Mouse (Mus musculus) retina, postnatal 1 day (tissue): ENCODE measurements around the gene Mad1l1.

ENCODE experiments used
- DNase-seq: peaks from one replicate; pipeline ENCODE4 v3.0.0-alpha.2; 2012

Mad1l1 gene

DNA sequence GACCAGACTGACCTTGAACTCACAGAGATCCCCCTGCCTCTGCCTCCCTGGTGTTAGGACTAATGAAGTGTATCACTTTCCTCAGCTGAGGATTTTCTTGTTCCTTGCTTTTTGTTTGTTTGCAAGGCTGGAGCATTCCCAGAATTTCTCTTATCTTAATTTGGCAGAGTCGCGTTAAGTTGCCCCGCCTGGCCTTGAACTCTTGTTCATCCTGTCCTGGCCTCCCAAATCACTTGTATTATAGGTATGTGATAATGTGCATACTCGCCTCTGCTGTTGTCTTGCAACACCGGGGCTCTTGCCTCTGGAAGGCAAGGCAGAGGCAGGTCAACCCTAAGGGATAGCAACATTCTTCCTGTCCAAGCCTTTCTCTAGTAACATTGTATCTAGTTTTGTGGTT, 2.7 kb upstream of the Mad1l1 start:
- DNase-seq: no peak

DNA sequence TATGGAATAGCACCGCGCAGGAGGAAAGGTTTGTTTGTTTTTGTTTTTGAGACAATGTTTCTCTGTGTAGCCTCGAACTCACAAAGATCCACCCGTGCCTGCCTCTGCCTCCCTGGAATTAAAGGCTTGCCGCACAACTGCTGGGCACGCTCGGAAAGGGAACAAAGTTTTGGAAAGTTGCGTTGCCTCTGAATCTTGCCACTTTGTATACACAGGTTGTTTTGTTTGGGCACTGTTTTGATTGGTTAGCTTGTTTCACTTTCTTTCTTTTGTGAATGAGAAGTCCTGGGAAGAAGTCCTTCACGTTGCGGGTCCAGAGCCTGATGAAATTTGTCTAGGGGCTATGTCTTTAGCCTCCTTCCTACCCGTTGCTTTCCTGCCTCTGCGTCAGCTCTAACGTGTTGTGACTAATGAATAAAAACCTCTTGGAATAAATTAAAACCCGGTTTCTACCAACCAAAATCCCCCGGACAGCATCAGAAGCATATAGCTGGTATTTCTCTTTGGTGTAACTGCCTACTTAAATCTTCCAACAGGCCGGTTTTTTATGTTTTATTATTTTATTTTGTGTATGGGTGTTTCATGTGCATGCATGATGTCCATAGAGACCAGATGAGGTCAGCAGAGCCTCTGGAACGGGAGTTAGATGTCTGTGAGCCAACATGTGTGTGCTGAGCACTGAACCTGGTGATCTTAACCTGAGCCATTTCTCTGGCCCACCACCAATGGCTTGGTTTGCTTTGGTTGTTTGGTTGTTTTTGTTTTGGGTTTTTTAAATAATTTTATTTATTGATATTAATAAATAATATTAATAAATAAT, 614 bp upstream of the Mad1l1 start:
- peak; percentile 39 for DNase-seq

DNA sequence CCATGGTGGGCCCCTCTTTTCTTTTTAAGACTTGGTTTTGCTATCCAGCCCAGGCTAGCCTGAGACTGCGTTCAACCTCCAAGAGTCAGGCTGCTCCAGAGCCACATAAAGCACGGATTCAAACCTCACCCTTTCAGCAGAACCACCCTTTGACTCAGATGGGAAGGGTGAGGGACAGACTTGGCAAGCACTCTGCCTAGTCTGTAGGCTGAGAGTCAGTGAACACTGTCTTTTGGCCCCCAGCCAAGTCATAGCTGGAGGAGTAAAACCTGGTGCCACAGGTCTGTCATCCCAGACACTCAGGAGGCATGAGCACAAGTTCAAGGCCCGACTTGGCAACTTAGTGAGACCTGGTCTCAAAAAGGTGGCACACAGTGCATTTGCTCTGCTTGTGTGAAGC, 4.6 kb downstream of the Mad1l1 start:
- DNase-seq: no peak

DNA sequence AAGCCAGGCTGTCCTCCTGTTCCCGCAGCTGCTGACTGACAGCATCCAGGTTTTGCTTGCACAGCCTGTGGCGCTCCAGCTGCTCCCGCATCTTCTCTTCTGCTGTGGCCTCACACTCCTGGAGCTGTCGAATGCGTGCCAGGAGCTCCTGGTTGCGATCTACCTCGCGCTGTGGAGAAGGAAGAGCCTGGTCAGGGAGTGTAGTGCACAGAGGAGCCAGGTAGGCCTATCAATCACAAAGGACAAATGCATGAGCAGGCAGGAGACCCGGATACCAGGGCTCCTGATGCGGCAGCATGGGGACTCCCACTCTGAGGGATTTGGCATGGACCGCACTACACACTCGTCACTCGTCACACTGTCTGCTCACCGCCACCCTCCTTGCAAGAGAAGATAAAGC, 13.8 kb downstream of the Mad1l1 start:
- no peak for DNase-seq

DNA sequence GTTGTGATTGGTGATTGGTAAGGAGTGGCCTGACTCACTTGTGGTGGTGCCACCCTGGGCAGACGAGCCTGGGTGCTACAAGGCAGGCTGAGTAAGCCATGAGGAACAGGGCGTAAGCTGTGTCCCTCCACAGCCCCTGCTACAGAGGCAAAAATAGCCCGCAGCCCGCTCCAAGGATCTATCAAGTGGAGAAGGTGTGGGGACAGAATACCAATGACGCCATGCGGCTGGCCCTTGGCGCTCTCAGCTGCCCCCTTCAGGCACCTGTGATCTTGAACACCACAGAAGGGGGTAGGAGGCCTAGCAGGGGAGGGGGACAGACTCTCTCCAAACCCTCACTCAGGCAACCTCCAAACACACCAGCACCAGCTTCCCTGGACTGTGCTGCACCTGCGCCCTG, 15.3 kb downstream of the Mad1l1 start:
- no peak for DNase-seq

DNA sequence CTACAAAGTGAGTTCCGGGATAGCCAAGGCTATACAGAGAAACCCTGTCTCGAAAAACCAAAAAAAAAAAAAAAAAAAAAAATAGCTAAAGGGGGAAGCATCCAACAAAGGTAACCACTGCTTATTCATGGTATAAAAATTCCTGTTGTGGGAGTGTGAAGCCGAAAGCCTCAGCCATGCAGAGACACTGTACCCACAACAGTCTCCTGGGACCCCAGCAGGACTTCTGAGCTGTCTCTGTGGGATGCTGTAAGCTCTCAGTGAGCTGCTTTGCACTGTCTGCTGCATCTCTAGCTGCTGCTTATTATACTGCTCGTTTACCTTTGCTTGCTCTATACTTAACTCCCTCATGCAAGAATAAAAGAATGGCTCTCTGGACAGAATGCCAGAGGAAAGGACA, 23.1 kb downstream of the Mad1l1 start:
- no peak for DNase-seq

DNA sequence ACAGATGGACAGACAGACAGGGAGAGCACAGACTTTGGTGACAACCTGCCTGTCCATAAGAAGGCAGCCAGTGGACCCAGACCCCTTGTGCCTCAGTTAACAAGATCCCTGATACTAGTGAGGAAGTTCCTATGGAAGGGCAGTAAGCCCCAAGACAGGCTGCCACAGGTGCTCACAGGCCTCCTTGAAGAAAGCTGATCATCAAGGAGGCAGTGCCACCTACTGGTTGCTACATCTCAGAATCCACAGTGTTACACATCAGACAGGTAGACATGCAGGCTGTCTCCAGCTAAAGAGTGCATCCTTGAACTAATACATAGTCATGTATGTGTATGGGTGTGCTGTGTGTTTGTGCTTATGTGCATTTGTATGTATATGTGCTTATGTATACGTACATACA, 29.2 kb downstream of the Mad1l1 start:
- peak; percentile 75 for DNase-seq

DNA sequence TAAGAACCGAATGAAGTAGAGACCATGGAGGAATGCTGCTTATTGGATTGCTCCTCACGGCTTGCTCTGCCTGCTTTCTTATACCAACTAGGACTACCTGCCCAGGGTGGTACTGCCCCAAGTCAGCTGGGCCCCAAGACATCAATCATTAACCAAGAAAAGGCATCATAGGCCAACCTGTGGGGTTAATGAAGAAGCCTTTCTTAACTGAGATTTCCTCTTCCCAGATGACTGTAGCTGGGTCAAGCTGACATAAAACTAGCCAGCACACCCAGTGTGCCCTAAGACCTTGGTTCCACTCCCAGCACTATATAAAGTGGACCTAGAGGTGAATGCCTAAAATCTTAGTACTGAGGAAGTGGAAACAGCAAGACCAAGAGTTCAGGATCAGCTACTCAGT, 32.2 kb downstream of the Mad1l1 start:
- no peak for DNase-seq

DNA sequence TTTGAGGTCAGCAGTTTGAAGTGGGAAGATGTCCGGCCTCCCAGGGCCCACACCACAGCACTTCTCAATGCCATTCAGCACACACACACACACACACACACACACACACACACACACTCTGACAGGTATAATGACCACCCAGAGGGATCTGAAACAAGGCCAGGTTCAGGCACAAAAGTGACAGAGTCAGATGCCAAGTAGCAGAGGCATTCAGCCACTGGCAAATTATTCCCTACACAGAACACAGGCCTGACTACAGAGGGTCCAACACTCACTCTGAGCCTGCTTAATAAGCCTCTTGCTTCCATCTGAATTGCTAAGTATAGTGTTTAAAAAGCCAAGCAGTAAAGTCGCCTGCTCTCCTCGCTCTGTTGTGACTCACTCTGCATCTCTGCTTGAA, 33.1 kb downstream of the Mad1l1 start:
- no peak for DNase-seq

DNA sequence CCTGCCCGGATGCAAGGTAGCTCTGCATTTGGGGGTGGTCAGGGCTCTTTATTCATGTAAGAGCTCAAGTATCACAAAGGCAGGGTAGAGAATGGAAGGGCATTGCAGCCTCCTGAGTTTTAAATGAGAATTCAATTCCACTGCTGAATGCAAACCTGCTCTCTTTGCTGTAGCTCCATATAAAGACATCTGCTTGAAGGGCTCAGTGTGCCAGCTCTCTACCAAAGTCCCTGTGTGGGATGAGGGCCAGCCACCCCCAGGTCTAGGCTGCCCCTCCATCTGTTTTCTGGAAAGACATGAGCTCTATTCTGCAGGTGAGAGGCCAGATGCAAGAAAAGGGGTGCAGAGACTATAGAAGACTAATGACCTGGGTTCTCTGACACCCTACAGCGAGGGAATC, 36.6 kb downstream of the Mad1l1 start:
- no peak for DNase-seq

DNA sequence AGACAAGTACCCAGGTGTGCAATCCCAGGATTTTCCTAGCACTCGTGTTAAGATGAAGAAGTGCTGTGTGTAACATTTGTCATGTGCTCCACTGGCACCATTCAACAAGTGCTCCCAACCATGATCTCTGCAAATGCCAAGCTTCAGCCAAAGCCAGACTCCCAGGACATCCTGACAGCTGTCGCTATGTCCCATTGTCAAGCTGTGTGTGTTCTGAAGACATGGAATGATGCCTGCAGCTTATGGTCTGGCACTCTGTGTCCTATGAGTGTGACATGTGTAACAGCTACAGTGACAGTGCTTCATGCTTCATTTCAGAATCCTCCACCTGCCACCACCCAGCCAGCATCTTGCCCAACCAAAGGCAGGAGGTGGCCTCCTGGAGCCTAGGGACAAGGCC, 37.3 kb downstream of the Mad1l1 start:
- no peak for DNase-seq

DNA sequence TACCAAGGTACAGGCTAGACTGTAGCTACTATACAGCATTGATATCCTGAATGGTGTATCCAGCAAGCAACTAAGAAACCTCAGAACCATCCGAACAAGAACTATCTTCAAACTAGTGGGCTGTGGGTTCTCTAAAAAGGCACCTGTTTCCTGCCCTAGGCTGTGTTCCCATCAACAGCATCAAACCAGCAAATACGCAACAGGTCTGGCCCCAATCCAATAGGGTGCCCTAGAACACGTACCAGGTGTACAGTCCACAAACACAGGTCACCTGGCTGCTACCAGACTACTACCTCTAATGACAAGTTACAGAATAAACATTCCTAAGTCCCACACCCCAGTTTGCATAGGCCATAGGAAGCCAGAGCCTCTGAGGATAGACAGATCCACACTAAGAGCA, 38.5 kb downstream of the Mad1l1 start:
- no peak for DNase-seq

DNA sequence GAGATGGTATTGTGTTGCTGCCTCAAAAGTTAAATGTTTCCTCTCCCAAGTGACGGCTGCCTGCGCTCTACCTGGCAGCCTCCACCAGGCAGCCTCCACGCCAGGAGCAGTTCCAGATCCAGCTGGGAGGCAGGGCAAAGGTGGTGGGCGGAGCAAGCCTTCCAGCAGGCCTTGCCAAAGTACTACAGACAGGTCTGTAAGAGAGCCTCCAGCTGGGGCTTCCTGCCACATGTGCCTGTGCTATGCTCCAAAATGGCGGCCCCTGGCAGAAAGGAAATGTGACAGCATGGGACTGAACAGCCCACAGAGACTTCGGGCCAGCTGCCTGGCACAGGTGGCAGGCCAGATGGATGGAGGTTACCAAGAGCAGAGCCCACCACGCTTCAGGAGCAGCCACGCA, 39.0 kb downstream of the Mad1l1 start:
- no peak for DNase-seq

DNA sequence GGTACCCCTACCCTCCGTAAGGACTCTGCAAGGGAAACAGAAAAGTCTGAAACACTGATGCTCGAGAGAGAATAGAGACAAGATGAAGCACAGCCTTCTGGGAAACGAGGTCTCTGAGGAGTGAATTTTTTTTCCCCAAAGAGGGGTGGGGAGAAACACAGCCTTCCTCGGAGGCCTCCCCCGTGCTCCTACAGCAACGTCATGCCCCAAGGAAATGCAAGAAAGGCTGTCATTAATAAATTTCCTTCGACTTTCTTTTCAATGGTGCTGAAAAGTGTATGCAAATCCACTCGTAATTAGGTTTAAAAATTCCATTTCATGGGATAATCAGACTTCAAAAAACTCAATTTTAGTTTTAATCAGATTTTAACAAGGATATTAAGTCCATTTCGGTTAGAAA, 41.1 kb downstream of the Mad1l1 start:
- no peak for DNase-seq

DNA sequence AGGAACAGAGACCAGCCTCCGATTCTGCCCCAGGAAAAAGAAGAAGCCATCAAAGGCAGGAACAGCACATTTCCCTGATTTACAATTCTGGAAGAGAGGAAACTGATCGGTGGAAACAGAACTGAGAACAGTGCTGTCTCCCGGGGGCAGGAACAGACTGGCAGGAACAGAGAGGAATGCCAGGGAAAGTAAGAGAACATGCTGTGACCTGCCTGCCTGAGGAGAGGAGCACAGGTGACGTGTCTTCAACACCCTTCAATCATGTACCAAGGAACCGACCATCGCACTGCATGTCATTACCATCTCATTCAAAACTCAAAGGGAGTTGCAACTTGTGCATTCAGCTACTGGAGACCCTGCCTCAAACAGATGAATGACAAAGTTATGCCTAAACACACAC, 44.6 kb downstream of the Mad1l1 start:
- DNase-seq: no peak

DNA sequence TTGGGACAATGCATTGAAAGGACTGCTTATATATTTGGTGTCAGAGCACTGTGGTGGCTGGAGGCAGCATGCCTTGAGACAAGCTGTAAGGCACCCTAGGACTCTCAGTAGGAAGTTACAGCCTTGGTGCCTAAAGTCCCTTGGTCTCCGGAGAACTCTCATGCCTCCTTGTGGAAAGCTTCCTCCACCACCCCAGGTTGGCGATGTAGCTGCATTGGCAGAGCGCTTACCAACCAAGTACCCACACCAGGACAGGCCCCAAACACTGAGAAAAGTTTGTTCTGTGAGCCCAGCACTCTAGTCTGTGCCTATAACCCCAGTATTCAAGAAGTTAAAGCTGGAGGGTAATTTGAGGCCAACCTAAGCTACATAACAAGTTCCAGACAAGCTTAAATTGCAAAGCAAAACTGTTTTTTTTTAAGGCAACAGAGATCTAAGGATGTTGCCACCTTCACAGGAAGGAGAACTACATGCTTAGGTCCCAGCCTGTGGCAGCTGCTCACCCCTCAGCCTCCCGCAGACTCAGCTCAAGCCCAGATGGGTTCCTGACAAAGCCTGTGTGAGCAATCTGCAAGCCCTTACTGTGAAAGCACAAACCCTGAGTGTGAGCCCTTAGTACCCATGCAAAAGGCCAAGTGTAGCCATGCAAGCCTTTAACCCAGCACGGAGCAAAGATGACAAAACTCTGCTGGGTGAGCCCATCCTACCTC, 50.2 kb downstream of the Mad1l1 start:
- DNase-seq: no peak

DNA sequence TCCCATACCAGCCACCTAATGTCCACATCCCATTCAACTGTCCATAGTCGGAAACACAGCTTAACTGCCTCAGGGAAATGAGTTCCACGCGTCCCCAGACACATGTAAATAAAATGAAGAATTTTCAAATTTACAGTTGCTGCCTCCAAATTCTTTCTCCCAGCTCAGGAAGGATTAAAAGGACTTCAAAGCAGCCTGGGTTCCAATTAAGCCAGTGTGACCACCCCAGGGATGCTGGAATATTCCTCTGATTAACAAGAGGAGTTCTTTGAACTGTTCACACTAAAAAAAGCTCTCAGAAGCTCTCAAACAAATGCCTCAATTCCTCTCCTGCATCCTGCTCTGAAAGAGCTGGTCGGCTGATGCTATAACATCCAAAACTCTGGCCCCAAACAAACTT, 53.0 kb downstream of the Mad1l1 start:
- DNase-seq: no peak

DNA sequence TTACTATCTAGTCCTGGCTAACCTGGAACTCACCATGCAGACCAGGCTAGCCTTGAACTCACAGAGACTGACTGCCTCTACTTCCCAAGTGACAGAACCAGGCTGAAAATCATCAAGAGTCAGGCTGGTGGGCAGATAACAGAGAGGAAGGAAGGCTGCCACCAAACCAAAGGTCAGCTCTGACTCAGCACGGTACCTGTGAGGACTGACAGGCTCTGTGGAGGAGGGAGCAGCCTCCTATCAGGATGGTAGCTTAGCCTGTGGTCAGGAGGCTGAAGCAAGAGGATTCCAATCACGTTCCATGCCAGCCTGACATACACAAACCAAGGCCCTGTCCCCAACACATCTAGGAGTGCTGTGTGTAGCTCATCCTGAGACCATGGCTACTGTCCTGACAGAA, 54.3 kb downstream of the Mad1l1 start:
- no peak for DNase-seq

DNA sequence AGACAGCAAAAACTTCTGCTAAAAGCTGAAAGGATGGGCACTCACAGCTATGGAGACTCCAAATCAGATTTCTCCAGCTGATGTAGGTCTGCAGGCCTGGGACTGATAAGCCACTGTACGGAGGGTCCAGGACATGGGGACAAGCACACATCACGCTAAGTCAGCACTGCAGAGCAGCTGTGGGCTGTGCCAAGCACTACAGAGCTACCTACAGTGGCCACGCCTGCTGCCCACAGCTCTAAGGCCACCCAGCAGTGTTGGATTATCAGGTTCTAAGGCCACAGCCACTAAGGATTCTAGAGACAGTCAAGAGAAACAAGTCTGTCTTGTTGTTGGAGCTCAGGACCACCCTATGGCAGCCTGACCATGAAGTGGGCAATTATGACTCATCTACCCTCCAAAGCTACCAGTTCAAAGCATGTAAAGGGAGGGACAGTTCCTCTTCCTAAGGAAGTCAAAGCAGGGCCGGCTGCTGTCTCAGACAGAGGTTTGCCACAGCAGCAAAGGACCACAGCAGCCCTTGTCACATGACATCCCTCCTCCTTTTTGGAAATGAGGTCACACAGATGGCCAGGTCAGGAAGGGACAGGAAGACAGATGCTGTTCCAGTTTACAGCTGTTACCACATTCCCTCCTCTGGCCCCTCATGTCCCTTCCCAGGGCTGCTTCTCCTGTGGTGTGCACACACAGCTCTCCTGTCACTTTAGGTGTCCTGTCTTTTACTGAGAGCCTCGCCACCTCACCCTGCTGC, 56.4 kb downstream of the Mad1l1 start:
- DNase-seq: peak; percentile 69

DNA sequence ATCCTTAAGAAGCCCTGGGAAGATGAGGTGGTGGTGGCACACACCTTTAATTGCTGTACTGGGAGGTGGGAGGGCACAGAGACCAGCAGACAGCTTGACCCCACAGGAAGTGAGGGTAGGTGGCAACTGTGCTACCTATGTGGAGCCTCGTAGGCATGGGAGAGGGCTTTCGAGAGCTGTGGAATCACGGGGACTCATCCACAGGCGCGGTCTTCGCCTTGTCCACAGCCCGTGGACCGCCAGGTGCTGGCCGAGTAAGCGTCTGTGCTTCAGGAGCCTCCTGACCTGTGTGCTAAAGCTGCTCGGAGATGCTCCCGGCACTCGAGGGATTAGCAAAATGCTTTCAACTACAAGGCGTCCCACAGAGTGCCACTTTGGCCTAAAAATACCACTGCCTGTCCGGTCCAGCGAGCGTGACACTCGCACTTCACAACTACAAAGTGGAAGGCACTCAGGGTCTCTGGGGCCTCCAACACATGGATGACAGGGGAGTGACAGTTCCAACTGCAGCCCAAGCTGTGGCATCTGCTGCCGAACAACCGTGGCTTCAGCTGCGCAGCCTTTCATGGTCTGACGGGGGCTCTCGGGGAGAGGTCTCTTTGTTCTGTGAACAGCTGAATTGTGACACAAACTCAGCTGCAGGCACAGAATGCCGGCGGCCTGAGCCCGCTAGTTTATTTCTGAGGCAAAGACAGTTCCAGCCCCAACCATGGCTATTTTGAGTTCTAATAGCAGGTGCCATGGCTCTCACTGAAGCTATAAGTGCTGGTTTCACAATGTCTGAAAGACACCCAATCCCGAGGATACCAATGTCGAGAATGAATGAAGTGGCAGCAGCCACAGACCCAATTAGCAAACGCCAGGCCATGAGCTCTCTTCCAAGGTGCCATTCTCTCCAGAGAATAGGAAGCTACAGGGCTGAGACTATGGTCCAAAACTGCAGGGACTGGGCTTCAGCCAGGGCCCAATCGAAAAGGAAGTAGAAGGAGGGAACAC, 57.3 kb downstream of the Mad1l1 start:
- peak; percentile 79 for DNase-seq

DNA sequence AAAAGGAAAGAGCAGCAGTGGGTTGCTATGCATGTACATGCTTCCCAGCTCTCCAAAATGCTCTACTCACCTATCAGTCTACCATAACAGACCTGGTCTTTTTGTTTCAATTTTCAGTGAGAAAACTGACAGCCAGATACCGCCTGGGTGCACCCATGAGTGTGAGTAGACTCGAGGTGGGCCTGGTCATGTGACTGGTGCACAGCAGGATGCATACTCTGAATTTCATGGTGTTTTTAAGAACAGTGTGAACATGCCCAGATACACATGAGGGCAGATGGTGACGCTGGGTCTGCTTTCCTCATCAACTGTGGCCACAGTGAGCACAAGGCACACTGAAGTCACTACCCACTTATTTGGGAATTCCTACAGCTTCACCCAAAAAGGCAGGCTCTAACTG, 59.0 kb downstream of the Mad1l1 start:
- DNase-seq: no peak

DNA sequence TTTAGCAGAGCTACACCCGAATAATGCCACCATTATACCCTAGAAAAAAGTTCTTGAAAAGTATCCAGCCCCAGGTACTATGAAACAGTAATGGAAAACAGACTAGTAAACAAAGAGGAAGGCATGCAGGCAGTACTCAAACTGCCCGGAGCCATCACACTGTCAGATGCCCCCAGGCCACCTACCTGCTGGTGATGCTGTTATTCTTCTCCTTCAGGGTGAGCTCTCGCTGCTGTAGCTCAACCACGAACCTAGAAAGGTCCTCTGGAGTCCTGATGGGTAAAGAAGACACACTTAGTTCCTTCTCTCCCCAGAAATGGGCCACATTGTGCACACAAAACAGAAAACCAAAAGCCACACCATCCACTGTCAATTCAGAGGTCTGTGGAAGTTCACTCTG, 60.0 kb downstream of the Mad1l1 start:
- DNase-seq: no peak

DNA sequence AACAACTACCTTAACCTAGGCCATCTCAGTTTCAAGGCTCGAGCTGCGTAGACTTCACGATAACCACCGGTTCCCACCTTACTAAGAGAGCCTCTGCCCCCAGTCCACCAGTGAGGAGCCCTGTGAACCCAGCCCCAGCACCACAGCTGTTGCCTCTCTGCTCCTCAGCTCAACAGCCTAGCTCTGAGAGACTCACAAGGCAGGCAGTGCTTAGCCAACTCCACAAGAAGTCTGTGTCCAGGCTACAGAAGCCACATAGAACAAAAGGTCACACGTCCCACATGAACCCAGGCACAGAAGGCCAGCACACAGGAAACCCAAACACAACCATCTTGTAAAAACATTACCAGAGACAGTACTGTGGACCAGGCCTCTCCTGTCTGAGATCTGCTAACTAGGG, 62.7 kb downstream of the Mad1l1 start:
- no peak for DNase-seq
